Mouse (Mus musculus) liver, postnatal 0 days (tissue): ENCODE measurements around the gene Rin3. TPM values are rescaled to one million over a fixed set of nuclear protein-coding genes. Genes with fewer than 3 reads are reported as not detected.

Experiments used
- ATAC-seq: fragments of 200-750 bp; cut with Nextera tagmentation; 2 replicates; pipeline ENCODE4 v1.8.0; 2017; ENCODE audit warnings: mild to moderate bottlenecking, moderate library complexity
- DNase-seq: peaks from one replicate; pipeline ENCODE4 v3.0.0-alpha.2; 2016
- H3K27ac ChIP-seq: fragments of 300-500 bp; sonication (generic); 2 replicates; pipeline ENCODE4 v1.5.1; 2014; ENCODE audit warnings: antibody characterized with exemption, moderate library complexity, mild to moderate bottlenecking, low read depth
- H3K27me3 ChIP-seq: fragments of 300-500 bp; sonication (generic); 2 replicates; pipeline ENCODE4 v1.6.1; 2014; ENCODE audit warnings: low read length, control low read depth, mixed read lengths; ENCODE audit not compliant: insufficient read depth
- H3K36me3 ChIP-seq: fragments of 300-500 bp; sonication (generic); replicated peaks from 2 replicates; pipeline ENCODE4 v1.6.1; 2014; ENCODE audit warnings: mild to moderate bottlenecking, control low read depth, low read length, moderate library complexity, mixed read lengths; ENCODE audit not compliant: insufficient read depth
- H3K4me1 ChIP-seq: fragments of 300-500 bp; sonication (generic); 2 replicates; pipeline ENCODE4 v1.6.1; 2014; ENCODE audit warnings: antibody characterized with exemption, mild to moderate bottlenecking, control low read depth; ENCODE audit not compliant: insufficient read depth
- H3K4me2 ChIP-seq: fragments of 300-500 bp; sonication (generic); 2 replicates; pipeline ENCODE4 v1.6.1; 2014; ENCODE audit warnings: low read depth, mild to moderate bottlenecking, low read length, moderate library complexity, mixed read lengths
- H3K4me3 ChIP-seq: fragments of 300-500 bp; sonication (generic); 2 replicates; pipeline ENCODE4 v1.5.1; 2014; ENCODE audit warnings: low read depth, low read length
- H3K9ac ChIP-seq: fragments of 300-500 bp; sonication (generic); replicated peaks from 2 replicates; pipeline ENCODE4 v1.6.1; 2014; ENCODE audit warnings: mild to moderate bottlenecking, moderate library complexity
- H3K9me3 ChIP-seq: fragments of 300-500 bp; sonication (generic); 2 replicates; pipeline ENCODE4 v1.6.1; 2016; ENCODE audit warnings: mild to moderate bottlenecking, control low read depth, low read length, mixed read lengths
- CTCF ChIP-seq: sonication (generic); IDR thresholded peaks from 2 replicates; pipeline ENCODE4 v1.5.1; 2016; ENCODE audit warnings: antibody characterized with exemption, low read depth
- EP300 ChIP-seq: IDR thresholded peaks from 2 replicates; pipeline ENCODE4 v1.6.1; 2016; ENCODE audit warnings: antibody characterized with exemption, low read depth, mild to moderate bottlenecking
- WGBS: fragments of 180-500 bp; shearing (Covaris S2); extraction: QIAGEN DNeasy Blood & Tissue Kit; methylation state at CpG from one replicate; pipeline ENCODE4 v1.1.7; 2014; ENCODE audit not compliant: insufficient replicate concordance; 5-methylcytosine and 5-hydroxymethylcytosine counted together
- polyA plus RNA-seq: library from polyadenylated mRNA; unstranded; fragments of >200 nt; fragmentation: Nextera tagmentation; extraction: Ambion mirVana; gene quantifications from 2 replicates; pipeline ENCODE4 v1.2.1, GENCODE M21; 2015

Gene Rin3
- polyA plus RNA-seq, 1 experiment from 2014 or later, result 10.0 TPM

DNA sequence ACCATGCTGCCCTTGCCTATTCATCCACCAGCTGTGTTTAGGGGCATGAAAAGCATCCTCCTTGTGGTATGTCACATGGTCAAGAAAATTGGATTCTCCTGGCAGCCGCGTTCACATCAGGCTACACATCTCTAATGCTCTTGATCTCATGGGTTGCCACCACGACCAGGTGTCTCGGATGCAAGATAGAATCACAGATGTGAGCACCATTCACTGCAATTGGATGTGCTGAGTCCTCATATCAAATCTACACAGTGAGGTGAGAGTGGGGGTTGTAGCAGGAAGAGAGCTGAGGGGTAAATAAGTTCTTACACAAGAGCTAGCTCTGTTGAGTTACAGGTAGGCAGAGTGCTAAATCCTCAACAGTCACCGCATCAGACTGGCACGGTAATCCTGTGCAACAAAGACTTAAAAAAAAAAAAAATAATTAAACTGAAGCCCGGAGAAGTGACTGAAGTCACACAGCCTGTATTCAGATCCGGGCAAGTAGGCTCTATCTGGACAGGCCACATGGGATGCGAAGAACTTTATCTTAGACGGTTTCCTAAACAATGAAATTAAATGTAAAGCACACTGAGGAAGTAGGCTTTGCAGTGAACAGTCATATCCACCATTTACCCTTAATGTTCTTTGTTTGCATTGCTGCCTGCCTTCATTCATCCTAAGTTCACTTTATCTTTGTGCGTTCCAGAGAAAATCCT is 26.4 kb downstream of the Rin3 start:
- DNase-seq (no peak), ATAC-seq (no peak)
- H3K4me2 ChIP-seq, result no peak overlapping the region
- WGBS, result 72% methylated on average over 11 of the region's 11 CpGs
- H3K4me1 ChIP-seq, result peaks cover 51% of the 10 kb centered on the region
- no peak for TF ChIP-seq CTCF
- TF ChIP-seq EP300, result no peak
- H3K9me3 ChIP-seq, result no peaks in the 10 kb centered on the region
- H3K27me3 ChIP-seq, result no peaks in the 10 kb centered on the region
- H3K9ac ChIP-seq, result no peak overlapping the region
- H3K27ac ChIP-seq, result peak overlapping the region; percentile 34; the same call in 1 of the 2 replicates
- H3K36me3 ChIP-seq, result peaks cover 14% of the 10 kb centered on the region
- no peak overlapping the region for H3K4me3 ChIP-seq

DNA sequence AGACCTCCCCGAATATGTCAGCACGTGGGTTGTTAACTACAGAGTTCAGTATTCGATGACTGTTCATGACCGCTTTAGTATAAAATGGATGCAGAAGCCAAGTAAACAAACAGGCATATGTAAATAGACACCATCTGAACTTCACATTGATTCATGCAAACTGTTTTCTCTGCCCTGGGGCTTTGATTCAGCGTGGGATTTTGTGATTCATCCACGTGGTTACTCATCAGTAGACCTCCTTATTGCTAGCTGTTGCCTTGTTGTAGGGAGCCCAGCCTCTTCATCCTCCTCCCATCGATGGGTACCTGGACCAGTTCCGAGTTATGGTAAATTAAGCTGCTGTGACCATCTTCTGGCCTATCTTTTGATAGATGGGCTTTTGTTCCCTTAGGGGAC is 26.9 kb downstream of the Rin3 start:
- H3K27ac ChIP-seq, result 0 out of 2 replicates have a peak overlapping the region, but pooled peaks have one; percentile 6
- H3K27me3 ChIP-seq, result no peaks in the 10 kb centered on the region
- DNase-seq (no peak), ATAC-seq (no peak)
- H3K4me3 ChIP-seq, result no peak overlapping the region
- peaks cover 46% of the 10 kb centered on the region for H3K4me1 ChIP-seq
- no peak for TF ChIP-seq CTCF
- no peak for TF ChIP-seq EP300
- H3K9ac ChIP-seq, result no peak overlapping the region
- H3K36me3 ChIP-seq, result peaks cover 18% of the 10 kb centered on the region
- H3K9me3 ChIP-seq, result no peaks in the 10 kb centered on the region
- WGBS, result 74% methylated on average over 8 of the region's 8 CpGs
- H3K4me2 ChIP-seq, result no peak overlapping the region

DNA sequence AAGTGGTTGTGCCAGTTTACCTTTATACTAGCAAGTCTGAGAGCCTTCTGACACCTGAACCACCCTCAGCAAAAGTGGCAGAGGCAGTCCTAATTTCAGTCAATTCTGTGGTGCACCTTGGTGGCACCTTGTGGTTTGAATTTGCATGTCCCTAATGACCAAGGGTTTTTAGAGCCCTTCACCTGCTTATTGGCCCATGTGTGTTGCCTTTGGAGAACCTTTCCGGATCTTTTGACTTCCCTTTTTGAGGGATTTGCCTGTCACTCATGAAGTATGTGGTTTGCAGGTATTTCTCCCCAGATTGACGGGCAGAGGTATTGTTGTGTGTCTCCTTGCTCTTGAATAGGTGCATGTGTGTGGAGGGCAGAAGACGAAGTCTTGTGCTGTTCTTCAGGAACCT is 27.4 kb downstream of the Rin3 start:
- TF ChIP-seq EP300 (no peak), CTCF (no peak)
- Histone ChIP-seq H3K4me3 (no peak overlapping the region), H3K36me3 (peaks cover 22% of the 10 kb centered on the region), H3K9ac (no peak overlapping the region), H3K27ac (no peak overlapping the region), H3K9me3 (no peaks in the 10 kb centered on the region), H3K4me2 (no peak overlapping the region), H3K4me1 (peaks cover 43% of the 10 kb centered on the region), H3K27me3 (no peaks in the 10 kb centered on the region)
- 82% methylated on average over 3 of the region's 3 CpGs for WGBS
- DNase-seq (no peak), ATAC-seq (no peak)

DNA sequence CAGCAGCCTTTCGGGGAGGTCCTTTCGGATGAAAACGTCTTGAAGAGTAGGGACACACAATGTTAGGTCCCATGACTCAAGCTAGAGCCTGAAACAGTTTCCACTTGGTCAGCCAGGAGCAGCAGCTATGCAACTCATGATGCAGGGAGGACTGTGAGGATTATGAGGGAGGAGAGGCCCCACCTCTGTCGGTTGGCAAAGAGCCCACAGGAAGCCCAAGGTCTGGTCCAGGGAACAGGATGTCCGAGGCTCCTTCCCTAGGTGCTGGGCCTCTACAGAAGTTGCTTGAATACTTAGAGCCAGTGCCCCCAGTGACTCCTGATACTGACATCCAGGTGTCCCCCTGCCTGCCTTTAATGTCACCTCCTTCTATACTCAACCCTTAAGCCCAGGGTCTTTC is 28.6 kb downstream of the Rin3 start:
- Histone ChIP-seq H3K4me1 (peaks cover 35% of the 10 kb centered on the region), H3K27me3 (no peaks in the 10 kb centered on the region), H3K4me3 (no peak overlapping the region), H3K9me3 (no peaks in the 10 kb centered on the region), H3K4me2 (no peak overlapping the region), H3K36me3 (peaks cover 26% of the 10 kb centered on the region), H3K9ac (no peak overlapping the region), H3K27ac (no peak overlapping the region)
- TF ChIP-seq CTCF (no peak), EP300 (no peak)
- no peak for DNase-seq
- WGBS, result 65% methylated on average over 5 of the region's 5 CpGs
- ATAC-seq, result no peak

DNA sequence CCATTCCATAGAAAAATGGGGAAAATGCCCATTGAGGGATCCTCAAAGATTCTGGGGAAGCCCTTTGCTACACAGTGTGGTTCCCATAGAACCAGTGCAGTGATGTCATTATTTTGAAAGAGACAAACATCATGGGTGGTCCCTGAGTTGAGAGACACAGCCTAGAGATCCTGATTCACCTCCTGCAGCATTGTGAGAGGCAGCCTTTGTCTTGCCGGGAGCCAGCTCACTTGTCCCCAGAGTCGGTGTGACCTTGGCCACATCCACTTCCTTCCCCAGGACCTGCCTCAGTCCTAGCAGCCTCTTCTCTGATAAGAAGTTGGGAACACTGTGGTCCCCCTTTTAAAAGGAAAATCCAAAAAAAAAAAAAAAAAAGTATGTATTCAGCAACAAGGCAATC is 36.3 kb downstream of the Rin3 start:
- WGBS, result 24% methylated on average over 2 of the region's 2 CpGs
- no peak overlapping the region for H3K9ac ChIP-seq
- peak overlapping the region; percentile 84 for H3K27ac ChIP-seq
- no peak overlapping the region for H3K4me3 ChIP-seq
- no peaks in the 10 kb centered on the region for H3K27me3 ChIP-seq
- ATAC-seq, result peak; percentile 35; the same call in 1 of the 2 replicates
- peaks cover 13% of the 10 kb centered on the region for H3K36me3 ChIP-seq
- H3K9me3 ChIP-seq, result no peaks in the 10 kb centered on the region
- H3K4me2 ChIP-seq, result no peak overlapping the region
- no peak for TF ChIP-seq CTCF
- no peak; the same call in 1 of the 2 replicates for TF ChIP-seq EP300
- H3K4me1 ChIP-seq, result peaks cover 37% of the 10 kb centered on the region
- no peak for DNase-seq

DNA sequence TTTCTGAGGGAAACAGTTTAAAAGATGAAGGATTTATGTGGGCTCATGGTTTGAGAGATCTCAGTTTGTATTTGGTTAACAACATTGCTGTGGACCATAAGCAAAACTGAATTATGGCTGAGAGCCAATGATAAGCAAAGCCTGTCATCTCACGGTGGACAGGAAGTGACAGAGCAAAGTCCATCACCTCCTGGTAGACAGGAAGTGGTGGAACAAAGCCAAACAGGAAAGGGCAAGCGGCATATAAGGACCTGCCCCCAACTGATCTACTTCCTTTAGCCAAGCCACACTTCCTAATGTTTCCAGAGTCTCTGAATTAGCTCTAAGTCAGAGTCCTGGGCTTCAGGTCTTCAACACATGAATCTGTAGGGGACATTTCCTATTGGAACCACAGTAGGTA is 37.1 kb downstream of the Rin3 start:
- 8% methylated on average over 2 of the region's 2 CpGs for WGBS
- Histone ChIP-seq H3K4me2 (peak overlapping the region; percentile 30; the same call in 1 of the 2 replicates), H3K27me3 (no peaks in the 10 kb centered on the region), H3K36me3 (peaks cover 8% of the 10 kb centered on the region), H3K9ac (no peak overlapping the region), H3K4me3 (no peak overlapping the region), H3K27ac (peak overlapping the region; percentile 84), H3K4me1 (peaks cover 37% of the 10 kb centered on the region), H3K9me3 (no peaks in the 10 kb centered on the region)
- TF ChIP-seq EP300 (peak; percentile 76), CTCF (no peak)
- DNase-seq (peak; percentile 52), ATAC-seq (peak; percentile 90)
